Mouse (Mus musculus): ENCODE results near the gene Dolk.

Gene Dolk

DNA sequence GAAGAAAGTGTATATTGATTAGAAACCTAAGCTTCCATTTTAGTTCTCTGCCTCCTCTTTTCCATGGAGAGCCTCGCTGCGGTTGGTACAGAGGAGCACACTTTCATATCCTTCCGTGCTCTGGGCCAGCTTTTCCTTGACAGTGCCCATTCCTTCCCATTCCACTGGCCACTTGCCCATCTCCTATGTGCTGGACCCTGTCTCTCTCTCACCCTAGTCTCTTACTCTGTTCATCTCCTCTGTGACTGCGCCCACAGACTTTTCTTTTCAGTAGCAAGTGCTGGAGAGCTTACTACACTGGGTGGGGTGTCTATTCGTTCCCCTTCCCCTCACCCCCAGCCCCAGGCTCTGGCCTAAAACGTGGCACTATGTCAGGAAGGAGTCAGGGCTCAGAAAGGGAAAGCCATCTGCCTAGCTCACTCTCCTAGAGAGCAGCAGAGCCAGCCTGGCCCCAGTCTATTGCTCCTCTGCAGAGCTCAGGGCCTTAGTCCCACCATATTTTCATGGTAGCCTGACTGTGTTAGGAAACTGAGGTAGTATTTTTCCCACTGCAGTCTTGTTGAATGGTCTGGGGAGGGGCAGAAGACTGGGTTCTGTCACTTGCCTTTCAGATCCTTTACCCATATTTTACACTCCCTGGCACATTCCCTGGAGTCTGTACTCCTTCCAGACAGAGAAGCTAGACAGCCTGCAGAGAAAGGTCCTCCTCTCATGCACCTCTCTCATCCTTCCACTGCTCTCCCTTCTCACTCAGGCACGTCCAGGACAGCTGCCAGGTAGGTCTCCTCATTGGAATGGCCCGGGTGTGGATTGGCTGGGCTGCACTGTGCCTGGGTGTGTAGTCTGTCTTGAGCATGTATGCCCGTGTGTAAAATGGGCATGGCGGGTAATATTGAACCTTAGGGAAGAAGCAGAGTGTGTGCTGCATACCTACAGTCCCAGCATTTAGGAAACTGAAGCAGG, 35.7 kb downstream of the Dolk start:
- DNase-seq (ENCODE audit: low spot score), result no peak

DNA sequence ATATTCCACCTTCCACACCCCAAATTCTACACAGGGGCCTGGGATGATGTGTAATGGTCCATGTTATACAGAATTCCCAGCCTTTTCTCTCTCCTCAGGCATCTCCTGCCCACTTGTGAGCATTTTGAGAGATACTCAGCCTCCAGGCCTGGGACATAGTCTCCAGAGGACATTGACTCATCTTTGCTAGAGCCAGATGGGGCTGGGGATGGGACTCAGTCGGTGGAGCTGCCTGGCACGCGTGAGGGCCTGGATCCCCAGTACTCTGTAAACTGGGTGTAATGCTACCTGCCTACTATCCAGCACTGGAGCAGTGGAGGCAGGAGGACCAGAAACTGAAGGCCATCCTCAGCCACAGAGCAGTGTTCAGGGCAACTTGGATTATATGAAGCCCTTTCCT, 37.0 kb downstream of the Dolk start:
- no peak for DNase-seq (ENCODE audit: low spot score)

DNA sequence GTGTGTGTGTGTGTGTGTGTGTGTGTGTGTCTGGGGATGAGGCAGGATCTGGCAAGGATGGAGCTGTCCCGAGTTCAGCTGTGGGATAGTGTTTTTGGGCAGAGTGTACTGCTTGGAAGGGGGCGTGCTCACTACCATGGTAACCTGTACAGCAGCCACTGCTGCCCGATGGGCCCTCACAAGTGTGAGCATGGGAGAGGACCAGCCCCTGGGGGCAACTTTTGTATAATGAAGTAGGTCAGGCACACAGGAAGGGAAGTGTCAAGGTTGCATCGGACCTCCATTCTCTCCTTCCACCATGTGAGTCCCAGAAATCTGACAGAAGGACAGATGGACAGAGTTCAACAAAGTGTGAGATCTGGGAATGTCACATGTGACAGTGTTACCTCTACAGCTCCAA, 38.5 kb downstream of the Dolk start:
- DNase-seq (ENCODE audit: low spot score), result no peak

DNA sequence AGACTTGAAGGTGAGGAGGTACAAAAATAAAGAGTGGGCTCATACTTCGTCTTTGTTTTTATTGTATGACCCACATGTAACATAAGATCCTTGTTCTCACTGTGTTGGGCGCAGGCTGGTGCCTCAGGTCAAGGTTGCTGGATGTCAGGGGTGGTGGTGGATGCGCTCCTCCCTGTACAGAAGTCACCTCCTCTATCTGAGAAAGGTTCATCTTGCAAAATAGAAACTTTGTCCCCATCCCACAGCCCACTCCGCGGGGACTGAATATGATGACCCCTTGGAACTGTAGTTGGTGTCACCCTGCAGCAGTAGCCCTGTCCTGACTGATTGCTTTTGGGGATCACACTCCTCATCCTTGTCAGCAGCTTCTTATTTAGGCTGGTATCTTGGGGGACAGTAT, 39.1 kb downstream of the Dolk start:
- no peak for DNase-seq (ENCODE audit: low spot score)

DNA sequence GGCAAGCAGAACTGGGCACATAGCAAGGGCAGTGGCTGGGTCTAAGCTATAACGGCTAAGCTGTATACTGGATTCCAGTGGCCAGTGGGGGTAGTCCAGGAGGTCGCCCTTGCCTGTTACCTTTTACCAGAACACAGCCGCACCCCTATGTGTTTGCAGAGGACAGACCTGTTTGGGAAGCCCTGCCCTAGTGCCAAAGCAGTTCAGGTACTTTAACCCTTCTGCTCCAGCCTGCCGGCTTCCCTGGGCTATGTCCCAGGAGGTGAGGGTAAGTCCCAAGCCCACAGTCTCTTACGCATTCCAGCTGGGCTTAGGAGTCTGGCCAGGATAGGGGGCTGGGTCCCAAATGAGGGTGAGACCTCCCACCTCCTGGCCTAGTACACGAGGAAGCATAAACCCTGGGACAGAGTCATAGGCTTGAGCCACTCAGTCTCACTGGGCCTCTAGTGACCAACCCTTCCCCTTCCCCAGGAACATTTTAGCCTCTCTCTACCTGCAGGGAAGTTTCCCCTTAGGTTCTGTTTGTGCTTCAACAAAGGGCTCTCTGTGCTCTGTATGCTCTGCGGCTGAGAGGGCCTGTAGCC, 41.4 kb downstream of the Dolk start:
- no peak for DNase-seq (ENCODE audit: low spot score)

DNA sequence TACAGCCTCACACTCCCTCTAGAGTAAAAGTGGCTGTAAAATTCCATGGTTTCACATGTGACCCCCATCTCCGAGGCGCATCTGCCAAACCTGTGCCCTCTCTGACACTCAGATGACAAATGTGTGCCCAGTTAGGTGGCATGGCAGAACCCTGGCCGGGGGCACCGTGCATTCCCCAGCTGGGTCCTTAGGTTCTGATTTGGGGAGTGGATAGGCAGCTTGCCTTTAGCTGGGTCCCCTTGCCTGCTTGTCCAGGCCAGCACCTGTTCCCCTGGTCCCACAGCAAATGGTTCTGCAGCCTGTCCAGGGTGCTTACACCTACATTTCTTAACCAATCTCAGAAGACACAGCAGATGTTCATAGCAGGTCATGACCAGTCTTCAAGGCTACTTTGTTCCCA, 42.7 kb downstream of the Dolk start:
- no peak for DNase-seq (ENCODE audit: low spot score)

DNA sequence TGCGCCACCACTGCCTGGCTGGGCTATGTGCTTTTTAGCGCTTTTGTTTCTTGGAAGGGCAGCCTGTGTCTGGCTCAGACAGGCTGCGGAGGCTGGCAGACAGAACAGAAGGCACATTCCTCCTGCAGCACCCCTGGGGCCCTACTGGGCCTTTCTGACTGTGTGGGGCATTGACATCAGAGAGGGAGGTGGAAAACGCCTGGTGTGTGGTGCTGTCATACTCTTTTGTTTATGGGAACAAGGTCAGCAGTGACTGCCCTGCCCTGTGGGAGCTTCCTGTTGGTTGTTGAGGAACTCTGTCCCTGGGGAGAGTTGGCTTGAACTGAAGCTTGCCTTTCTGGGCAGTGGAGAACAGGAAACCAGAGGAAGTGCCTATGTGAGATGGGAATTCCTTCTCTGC, 43.6 kb downstream of the Dolk start:
- DNase-seq (ENCODE audit: low spot score), result no peak

DNA sequence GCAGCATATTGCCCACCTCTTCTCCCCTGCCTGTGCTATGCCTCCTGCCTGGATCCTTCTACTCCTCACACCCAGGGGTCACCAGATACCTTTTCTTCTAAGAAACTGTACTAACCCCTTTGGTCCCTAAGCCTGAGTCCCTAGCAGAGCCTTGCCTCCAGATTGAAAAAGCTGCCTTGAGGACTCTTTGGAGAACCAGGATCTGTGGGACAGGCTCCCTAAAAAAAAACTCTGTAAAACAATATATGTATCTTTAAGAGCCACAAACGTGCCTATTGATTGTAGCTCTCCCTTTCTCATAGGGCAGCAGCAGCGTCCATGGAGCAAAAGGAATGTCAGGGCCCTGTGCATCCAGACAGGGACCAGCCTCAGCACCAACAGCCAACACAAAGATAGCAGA, 45.9 kb downstream of the Dolk start, which contains the start of gene Gm28035:
Gene Gm28035 (plus strand): TSS at position 301 of the 400 bp plus-strand sequence.
- no peak for DNase-seq (ENCODE audit: low spot score)

DNA sequence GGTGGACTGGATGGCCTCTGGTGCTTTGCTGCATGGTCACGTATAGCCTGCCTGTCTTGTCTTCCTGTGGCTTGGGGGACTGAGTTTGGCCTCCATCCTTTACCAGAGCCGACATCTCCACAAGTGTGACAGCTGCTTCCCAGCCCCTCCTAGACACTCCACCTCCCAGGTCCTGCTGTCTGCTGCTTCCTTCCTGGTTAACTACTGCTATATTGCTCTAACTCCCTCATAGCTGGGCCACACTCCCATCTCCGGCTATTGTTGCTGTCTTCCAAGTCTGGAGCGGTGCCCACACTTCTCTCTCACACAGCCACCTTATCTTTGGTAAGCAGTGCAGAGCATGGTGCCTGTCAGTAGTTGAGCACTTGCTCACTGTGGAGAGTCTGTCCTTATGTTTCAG, 46.4 kb downstream of the Dolk start:
- peak; percentile 62 for DNase-seq (ENCODE audit: low spot score)

DNA sequence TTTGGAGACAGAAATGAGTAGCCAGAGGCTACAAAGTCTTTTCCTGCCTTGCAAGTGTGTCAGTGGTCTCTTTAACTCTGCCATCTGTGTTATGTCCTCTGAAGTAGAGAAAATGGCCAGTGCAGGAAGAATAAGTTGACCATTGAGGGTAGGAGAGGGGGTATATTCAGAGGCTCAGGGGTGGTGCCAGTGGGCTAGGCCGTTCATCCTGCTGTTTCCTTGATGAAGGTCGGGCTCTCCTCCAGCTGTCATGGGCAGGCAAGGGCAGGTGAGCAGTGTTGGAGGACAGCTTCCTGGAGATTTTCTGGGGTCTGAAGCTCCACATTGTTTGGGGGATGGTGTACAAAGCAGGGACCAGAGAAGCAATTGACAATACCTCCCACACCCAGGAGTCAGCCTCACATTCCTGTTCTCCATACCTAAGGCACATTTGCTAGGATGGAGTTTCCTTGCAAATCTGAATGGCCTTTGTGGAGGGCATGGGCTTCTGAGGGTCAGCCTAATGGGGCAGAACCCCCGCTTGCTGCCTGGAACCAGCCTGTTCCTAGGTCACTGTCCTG, 47.1 kb downstream of the Dolk start:
- no peak for DNase-seq (ENCODE audit: low spot score)

DNA sequence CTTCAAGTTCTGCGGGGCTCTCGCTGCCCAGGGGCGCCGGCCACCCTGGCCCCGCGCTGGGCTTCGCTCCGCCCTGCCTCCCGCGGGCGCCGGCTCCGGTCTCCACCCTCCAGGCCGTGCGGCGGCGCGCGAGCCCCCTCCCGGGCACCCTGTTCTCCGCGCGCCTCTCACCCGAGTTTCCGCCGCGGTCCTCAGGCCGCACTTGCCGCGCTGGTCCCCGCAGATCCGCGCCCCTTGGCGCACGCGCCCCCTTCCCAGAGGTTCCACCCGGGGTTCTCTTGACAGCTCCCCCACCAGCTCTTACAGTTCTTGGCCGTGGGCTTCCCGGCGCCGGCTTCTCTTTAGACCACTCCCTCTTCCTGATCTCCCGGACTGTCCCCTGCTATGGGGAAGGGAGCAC, 48.3 kb downstream of the Dolk start:
- peak; percentile 88 for DNase-seq (ENCODE audit: low spot score)

DNA sequence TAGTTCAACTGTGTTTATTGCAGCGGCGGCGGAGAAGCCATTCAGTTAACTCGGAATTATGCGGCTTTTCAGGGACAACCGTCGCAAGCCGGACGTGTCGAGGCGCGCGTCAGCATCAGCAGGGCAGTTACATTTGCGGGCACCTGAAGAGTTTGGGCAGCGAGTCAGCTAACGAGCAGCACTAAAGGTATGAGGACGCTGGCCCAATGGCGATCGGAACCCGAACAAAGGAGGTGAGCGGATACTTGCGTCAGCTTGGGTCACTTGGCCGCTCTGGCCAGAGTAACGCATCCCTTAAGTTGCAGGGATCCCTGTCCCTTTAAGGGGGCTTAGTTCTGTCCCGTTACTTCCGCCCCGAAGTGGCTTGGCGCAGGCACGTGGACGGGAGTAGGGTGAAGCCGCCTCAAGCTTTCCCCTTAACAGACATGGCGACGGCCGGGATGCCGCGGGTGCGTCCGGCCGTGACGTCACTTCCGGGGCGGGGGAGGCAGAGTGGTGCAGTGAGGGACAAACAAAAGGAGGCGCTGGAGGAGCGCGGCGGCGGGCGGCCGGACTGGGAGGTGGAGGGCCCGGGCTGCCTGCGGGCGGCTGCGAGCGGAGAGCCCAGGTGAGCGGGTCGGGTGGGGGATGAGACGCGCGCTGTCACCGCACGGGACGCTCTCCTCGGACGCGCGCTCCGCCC, 48.8 kb downstream of the Dolk start, which contains the start of gene Lrrc8a:
Gene Lrrc8a (plus strand): TSS at position 517 of the 682 bp plus-strand sequence.
- peak; percentile 99 for DNase-seq (ENCODE audit: low spot score)

DNA sequence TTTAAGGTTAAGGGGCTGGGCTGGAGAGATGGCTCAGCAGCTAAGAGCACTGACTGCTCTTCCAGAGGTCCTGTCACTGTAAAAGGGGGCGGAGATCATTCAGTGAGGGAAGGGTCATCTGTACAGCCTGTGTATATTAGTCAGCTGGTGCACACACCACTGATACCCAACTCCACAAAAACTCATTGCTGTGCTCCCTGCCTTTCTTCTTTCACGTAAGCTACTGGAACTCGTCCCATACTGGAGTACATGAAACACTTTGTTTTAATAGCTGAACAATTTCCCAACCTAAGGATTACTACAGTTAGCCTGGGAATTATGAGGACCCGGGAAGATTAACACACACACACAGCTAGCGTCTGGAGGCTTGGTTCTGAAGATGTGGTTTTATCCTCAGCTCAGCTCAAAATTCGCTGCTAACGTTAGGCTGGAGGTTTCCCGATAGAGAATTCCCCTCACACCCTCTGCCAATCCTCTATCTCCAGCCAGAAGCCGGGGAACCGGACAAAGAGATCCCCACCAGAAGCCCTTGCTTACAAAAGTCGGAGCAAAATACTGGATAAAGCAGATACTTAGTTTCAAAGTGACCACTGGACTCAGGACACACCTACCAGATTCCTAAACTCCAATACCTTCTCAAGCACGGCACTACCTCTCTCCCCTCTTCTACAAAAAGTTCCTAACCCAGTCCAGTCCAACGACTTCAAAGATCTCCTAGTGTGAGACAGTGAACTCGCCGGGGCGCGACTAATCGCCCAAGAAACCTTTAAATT, 49.5 kb downstream of the Dolk start:
- peak; percentile 43 for DNase-seq (ENCODE audit: low spot score)

DNA sequence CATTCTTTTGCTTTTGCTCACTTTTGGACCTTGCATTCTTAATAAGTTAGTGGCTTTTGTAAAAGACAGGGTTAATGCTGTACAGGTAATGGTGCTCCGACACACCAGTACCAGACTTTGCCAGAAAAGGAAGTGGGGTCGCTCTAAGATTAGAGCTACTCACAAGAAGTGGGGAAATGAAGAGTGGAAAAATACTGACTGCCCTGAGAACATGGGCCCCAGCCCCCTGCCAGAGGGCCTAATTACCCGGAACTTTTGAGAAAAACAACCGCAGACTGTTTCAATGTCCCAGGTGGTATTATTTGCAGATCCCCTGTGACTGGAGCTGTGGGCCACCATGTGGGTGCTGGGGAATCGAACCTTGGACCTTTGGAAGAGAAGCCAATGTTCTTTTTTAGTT, 50.5 kb downstream of the Dolk start:
- DNase-seq (ENCODE audit: low spot score), result no peak
